Mouse (Mus musculus) forebrain, postnatal 0 days (tissue): ENCODE measurements at regions not wholly inside any gene's neighbourhood (a gene's known extent, or its start where the extent isn't known, plus 50 kb on each side); places are given as distances from the start of the nearest gene placed in this dataset.

Experiments
- ATAC-seq: fragments of 200-750 bp; cut with Nextera tagmentation; 2 replicates; pipeline ENCODE4 v1.8.0; 2017; ENCODE audit warnings: mild to moderate bottlenecking, moderate library complexity
- DNase-seq: peaks from one replicate; pipeline ENCODE4 v3.0.0-alpha.2; 2015
- H3K27ac ChIP-seq: fragments of 300-500 bp; sonication (generic); 2 replicates; pipeline ENCODE4 v1.5.1; 2014; ENCODE audit warnings: low read depth, mild to moderate bottlenecking, antibody characterized with exemption, low read length, moderate library complexity, mixed read lengths
- H3K27me3 ChIP-seq: fragments of 300-500 bp; sonication (generic); 2 replicates; pipeline ENCODE4 v1.6.1; 2014; ENCODE audit warnings: mild to moderate bottlenecking, low read length, mixed read lengths; ENCODE audit not compliant: insufficient read depth
- H3K36me3 ChIP-seq: fragments of 300-500 bp; sonication (generic); 2 replicates; pipeline ENCODE4 v1.6.1; 2014; ENCODE audit warnings: mild to moderate bottlenecking, moderate library complexity; ENCODE audit not compliant: insufficient read depth
- H3K4me1 ChIP-seq: fragments of 300-500 bp; sonication (generic); 2 replicates; pipeline ENCODE4 v1.6.1; 2014; ENCODE audit warnings: antibody characterized with exemption; ENCODE audit not compliant: insufficient read depth
- H3K4me2 ChIP-seq: fragments of 300-500 bp; sonication (generic); 2 replicates; pipeline ENCODE4 v1.6.1; 2014; ENCODE audit warnings: low read depth, mild to moderate bottlenecking, moderate library complexity
- H3K4me3 ChIP-seq: fragments of 300-500 bp; sonication (generic); 2 replicates; pipeline ENCODE4 v1.5.1; 2014; ENCODE audit warnings: low read depth, low read length, mixed read lengths
- H3K9ac ChIP-seq: fragments of 300-500 bp; sonication (generic); 2 replicates; pipeline ENCODE4 v1.6.1; 2014; ENCODE audit warnings: mild to moderate bottlenecking
- H3K9me3 ChIP-seq: fragments of 300-500 bp; sonication (generic); 2 replicates; pipeline ENCODE4 v1.6.1; 2016; ENCODE audit warnings: low read length
- CTCF ChIP-seq: sonication (generic); IDR thresholded peaks from 2 replicates; pipeline ENCODE4 v1.5.1; 2016; ENCODE audit warnings: antibody characterized with exemption, control low read depth, low read depth
- WGBS: fragments of 180-500 bp; shearing (Covaris S2); extraction: QIAGEN DNeasy Blood & Tissue Kit; methylation state at CpG from one replicate; pipeline ENCODE4 v1.1.7; 2014; 5-methylcytosine and 5-hydroxymethylcytosine counted together

DNA sequence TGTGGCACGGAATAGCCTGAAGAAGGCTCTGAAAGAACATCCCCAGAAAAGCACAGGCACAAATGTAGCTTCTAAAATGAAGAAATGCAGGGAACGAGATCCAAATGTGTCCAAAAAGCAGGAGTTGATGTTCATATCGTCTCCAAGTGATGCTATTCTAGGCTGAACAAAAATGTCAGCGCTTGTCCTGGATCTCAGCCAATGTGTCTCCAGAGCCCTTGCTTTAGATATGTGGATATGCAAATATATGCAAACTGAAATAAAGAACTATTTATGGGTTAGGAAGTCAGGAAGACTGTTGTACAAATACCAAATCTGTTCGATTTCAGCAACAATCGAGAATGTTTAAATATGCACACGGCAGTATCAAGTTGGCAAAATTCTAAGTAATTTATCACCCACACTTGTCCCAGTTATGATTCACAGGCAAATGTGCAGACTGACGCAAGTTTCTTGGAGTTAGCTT is 320.4 kb downstream of the Synb start:
- peak overlapping the region; percentile 57; the same call in 1 of the 2 replicates for H3K27ac ChIP-seq
- TF ChIP-seq CTCF, result no peak
- no peaks in the 10 kb centered on the region for H3K9me3 ChIP-seq
- WGBS, result 29% methylated on average over 8 of the region's 8 CpGs
- H3K27me3 ChIP-seq, result no peaks in the 10 kb centered on the region
- 0 out of 2 replicates have a peak, but pooled peaks cover 10% of the 10 kb centered on the region for H3K4me1 ChIP-seq
- ATAC-seq (peak; percentile 77), DNase-seq (peak; percentile 82)
- no peak overlapping the region for H3K9ac ChIP-seq
- no peaks in the 10 kb centered on the region for H3K36me3 ChIP-seq
- peak overlapping the region; percentile 17; the same call in 1 of the 2 replicates for H3K4me2 ChIP-seq
- H3K4me3 ChIP-seq, result no peak overlapping the region

DNA sequence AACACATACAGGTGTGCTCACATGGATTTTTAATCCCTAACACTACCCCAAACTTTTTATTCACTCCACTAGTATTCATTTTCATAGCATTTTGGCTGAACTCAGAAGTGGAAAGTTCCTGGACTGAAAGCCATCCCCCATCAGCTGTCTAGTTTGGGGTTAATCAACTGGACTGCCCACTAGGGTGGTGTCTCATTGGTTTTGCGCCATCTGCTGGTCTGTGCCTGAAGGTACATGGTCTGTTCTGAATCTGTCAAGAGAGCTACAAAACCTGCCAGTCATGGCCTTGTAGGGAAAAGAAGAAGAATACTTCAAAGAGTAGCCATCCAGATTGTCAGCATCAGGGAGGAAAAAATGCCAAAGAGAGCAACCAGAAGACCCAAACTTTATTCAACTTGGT is 327.3 kb downstream of the Synb start:
- no peak overlapping the region for H3K27ac ChIP-seq
- DNase-seq (peak; percentile 25), ATAC-seq (no peak)
- H3K36me3 ChIP-seq, result no peaks in the 10 kb centered on the region
- no peaks in the 10 kb centered on the region for H3K4me1 ChIP-seq
- H3K27me3 ChIP-seq, result no peaks in the 10 kb centered on the region
- H3K9me3 ChIP-seq, result no peaks in the 10 kb centered on the region
- TF ChIP-seq CTCF, result peak; percentile 61
- H3K4me3 ChIP-seq, result no peak overlapping the region
- no peak overlapping the region for H3K9ac ChIP-seq
- WGBS, result 5% methylated on average over 1 of the region's 1 CpGs
- H3K4me2 ChIP-seq, result no peak overlapping the region

DNA sequence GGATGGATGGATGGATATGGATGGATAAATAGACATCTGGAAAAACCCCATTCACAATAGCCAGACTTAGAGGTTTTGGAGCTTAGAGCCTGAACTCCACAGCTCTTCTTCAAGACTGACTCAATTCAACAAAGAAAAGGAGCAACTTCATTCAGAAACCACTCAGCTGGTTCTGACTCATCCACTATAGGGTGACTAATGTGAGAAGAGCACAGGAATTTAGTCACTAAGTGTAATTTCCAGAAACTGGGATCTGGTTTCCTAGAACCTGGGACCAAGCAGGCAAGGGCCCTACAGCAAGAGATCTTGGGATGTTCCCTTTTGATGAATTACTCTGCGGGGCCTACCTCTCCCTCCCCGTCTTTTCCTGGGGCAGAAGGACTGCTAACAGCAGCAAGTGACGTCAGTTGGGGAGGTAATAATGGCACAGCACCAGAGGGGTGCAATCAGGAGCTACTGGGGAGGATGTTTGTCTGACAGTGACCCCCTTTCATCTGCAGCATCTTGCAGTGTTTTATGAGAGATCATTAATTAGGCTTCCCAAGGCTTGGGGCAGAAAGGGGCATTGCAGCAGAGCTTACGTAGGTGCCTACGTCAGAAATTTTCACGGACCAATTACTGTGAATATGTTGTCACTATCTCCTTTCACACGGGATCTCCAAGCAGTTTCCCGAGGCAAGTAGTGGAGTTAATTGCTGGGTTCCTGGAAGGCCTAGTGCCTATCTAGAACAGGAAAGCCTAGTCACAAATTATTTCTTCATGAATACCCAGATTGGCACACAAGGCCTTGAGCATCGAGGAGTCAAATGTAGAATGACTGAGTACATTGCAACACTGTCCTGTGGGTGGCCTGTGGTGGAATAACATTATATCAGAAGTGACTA is 339.3 kb downstream of the Synb start:
- no peak overlapping the region for H3K4me3 ChIP-seq
- H3K4me2 ChIP-seq, result no peak overlapping the region
- H3K27me3 ChIP-seq, result no peaks in the 10 kb centered on the region
- ATAC-seq (no peak), DNase-seq (no peak)
- H3K9me3 ChIP-seq, result no peaks in the 10 kb centered on the region
- H3K27ac ChIP-seq, result no peak overlapping the region
- 40% methylated on average over 9 of the region's 9 CpGs for WGBS
- no peak overlapping the region for H3K9ac ChIP-seq
- no peaks in the 10 kb centered on the region for H3K4me1 ChIP-seq
- no peaks in the 10 kb centered on the region for H3K36me3 ChIP-seq
- TF ChIP-seq CTCF, result no peak

DNA sequence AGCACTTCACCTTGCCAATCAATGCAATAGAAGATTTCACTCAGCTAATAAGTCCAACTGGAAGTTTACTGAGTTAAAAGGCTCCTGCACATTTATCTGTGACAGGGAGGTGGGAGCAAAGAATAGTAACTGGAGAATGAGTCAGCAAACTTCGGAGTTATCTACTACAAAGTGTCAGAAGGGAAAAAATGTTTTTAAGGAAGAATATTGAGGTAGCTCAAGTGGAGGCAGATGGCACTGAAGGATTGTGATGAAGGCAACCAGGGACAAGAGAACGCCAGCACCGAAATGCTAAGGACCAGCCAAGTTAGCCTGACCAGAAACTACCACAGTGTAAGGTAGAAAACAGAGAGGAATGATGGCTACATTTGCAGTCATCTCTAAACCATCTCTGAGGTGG is 348.2 kb downstream of the Synb start:
- Histone ChIP-seq H3K27me3 (no peaks in the 10 kb centered on the region), H3K4me2 (no peak overlapping the region), H3K4me1 (no peaks in the 10 kb centered on the region), H3K9me3 (no peaks in the 10 kb centered on the region), H3K9ac (no peak overlapping the region), H3K36me3 (no peaks in the 10 kb centered on the region), H3K4me3 (no peak overlapping the region), H3K27ac (no peak overlapping the region)
- 90% methylated on average over 3 of the region's 3 CpGs for WGBS
- DNase-seq (no peak), ATAC-seq (no peak)
- no peak for TF ChIP-seq CTCF

DNA sequence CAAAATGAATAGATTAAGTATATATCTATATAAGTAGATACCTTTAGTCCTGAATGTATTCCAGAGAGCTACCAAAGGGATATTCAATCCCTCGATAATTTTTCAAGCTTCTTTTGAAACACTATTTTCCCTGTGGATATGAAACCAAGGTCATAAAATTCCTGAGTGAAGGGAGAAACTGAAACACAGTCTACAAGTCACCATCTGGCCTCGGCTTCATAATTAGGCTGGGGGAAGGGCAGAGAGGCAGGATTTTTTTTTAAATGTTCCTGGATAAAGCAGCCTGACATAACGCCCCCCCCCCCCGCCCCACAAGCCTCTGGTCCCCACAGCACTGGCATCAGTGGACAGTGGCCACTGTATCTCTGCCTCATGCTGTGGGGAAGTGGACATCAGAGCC is 348.7 kb downstream of the Synb start:
- WGBS, result 58% methylated on average over 4 of the region's 4 CpGs
- H3K9ac ChIP-seq, result no peak overlapping the region
- no peak overlapping the region for H3K27ac ChIP-seq
- H3K9me3 ChIP-seq, result no peaks in the 10 kb centered on the region
- DNase-seq (no peak), ATAC-seq (no peak)
- H3K27me3 ChIP-seq, result no peaks in the 10 kb centered on the region
- no peaks in the 10 kb centered on the region for H3K4me1 ChIP-seq
- no peaks in the 10 kb centered on the region for H3K36me3 ChIP-seq
- no peak overlapping the region for H3K4me2 ChIP-seq
- H3K4me3 ChIP-seq, result no peak overlapping the region
- TF ChIP-seq CTCF, result no peak

DNA sequence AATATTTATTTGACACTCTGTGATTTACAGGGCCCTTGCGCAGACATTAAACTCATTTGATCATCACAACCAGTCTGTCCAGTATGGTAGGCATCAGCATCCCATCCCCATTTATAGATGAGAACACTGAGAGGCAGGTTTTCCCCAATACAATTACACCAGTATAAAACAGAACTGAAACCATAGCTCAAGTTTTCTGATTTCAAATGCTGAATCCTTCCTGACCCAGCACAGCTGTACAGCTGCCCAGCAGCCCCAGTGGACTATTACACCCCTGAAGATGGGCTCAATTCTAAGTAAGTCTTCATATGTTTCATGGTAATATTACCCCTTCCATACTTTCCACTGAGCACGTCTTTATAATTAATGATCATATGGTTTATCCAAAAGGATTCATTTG is 352.3 kb downstream of the Synb start:
- Histone ChIP-seq H3K27ac (no peak overlapping the region), H3K36me3 (no peaks in the 10 kb centered on the region), H3K4me1 (no peaks in the 10 kb centered on the region), H3K4me3 (no peak overlapping the region), H3K9me3 (no peaks in the 10 kb centered on the region), H3K27me3 (no peaks in the 10 kb centered on the region), H3K4me2 (no peak overlapping the region), H3K9ac (no peak overlapping the region)
- DNase-seq (no peak), ATAC-seq (no peak)
- 88% methylated on average over 2 of the region's 2 CpGs for WGBS
- no peak for TF ChIP-seq CTCF

DNA sequence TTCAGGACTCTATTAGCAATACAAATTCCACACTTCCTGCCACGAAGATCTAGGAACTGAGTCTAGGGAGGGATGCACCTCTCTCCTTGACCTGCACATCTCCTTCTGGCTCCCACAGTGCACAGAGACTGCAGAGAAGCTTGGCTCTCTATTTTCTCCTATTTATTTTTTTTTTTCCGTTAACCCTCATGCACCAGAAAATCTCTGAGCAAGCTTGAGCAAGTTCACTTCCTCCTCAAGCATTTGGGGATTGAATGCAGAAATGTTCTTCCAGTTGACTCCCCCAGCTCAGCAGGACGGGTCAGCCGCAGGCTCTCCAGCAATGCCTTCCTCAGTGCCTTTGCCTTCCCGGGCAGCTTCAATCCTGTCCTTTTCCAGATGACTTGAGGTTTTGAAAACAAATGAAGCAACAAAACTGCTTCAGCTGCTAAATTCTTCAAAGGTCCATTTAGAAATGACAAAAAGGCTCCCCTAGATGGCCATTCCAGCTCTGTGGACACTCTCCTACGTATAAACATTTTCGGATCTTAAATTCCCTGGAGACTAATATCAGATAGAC is 352.9 kb downstream of the Synb start:
- H3K9me3 ChIP-seq, result no peaks in the 10 kb centered on the region
- H3K4me3 ChIP-seq, result no peak overlapping the region
- H3K9ac ChIP-seq, result no peak overlapping the region
- H3K27me3 ChIP-seq, result no peaks in the 10 kb centered on the region
- no peak overlapping the region for H3K4me2 ChIP-seq
- ATAC-seq, result no peak
- no peaks in the 10 kb centered on the region for H3K36me3 ChIP-seq
- no peak overlapping the region for H3K27ac ChIP-seq
- H3K4me1 ChIP-seq, result no peaks in the 10 kb centered on the region
- TF ChIP-seq CTCF, result no peak
- 24% methylated on average over 7 of the region's 7 CpGs for WGBS
- DNase-seq, result no peak
